Mouse (Mus musculus): ENCODE measurements around the gene Dck.
"Not testable (repeated sequence)": the region's sequence is repeated elsewhere in the genome, so short reads cannot be mapped to it uniquely, and the experiment has no call there.

Gene Dck

DNA sequence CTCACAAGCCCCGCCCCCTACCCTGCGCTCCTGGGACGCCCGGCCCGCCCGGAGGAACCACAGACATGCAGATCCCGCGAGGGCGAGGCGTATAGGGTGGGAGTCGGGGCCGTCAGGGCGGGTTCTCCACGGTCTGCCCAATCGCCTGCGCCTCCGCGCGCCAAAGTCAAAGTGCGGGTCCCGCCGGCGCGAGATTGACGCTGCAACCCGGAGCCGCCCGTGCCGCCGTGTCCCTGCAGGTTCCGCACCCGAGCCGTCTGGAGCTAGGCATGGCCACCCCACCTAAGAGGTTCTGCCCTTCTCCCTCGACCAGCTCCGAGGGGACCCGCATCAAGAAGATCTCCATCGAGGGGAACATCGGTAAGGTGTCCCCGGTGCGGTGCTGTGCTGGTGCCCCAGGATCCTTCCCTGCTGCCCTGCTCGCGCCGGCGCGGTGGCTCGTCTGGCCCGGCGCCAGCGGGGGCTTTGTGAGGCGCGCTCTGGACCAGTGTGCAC is at the start of gene Dck:
TSS of gene Dck (plus strand) at position 10 of the 495 bp plus-strand sequence.
- DNase-seq: peak; percentile 99 to 100

DNA sequence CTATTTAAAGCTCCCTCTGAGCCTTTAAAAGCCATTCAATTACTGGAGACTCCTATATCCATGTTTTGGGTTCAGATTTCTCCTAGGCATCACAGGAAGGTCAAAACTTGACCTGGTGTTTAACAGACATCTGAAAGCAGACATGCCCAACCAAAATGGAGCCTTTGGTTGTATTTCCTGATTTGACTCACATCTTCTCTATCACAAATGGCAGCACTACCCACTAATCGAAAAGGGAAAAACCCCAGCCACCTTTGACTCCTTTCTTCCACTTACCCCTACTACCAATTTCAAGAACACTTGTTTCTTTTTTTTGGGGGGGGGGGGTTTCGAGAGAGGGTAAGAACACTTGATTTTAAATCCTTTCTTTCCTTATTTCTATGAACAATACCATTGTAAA is 47.8 kb upstream of the Dck start:
- DNase-seq: no peak

DNA sequence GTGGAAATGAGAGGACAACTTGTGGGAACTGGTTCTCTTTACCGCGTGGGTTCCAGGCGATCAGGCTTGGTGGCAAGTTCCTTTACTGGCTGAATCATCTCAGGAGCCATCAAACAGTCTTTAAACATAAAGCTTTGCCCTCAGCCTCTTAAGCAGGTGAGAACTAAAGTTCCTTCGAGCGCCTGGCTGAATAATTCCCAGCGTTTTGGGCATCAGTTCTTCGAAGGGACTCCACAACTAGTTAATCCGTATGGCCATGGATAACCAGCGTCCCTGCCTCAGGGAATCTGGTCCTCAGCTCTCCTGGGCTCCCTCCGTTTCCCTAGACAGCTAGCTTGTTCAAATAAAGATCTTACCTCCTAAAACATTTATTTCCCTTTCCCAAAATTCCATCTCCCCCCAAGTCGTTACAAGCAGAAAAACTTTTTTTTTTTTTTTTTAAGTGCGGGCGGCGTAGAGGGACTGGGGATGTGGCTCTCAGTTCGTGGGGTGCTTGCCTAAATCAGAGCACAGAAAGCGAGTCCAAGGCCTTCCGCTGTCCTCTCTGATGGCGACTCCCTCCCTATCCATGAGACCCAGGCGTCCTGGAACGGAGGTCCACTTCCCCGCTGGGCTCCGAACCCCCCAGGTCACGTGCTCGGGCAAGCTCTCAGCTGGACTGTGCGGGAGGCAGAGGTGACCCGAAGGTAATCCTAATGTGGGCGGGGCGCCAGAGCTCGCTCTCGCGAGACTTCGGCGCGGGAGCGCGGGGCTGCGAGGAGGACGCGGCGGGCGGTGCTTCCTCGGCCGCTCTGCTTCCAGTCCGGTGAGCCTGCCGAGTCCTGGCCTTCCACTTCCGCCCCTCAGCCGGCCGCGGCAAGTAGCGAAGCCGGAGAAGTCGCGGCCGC is 44.4 kb upstream of the Dck start, which contains the start of gene Mob1b:
TSS of gene Mob1b (plus strand) at position 740 of the 887 bp plus-strand sequence.
- peak; percentile 87 for DNase-seq

DNA sequence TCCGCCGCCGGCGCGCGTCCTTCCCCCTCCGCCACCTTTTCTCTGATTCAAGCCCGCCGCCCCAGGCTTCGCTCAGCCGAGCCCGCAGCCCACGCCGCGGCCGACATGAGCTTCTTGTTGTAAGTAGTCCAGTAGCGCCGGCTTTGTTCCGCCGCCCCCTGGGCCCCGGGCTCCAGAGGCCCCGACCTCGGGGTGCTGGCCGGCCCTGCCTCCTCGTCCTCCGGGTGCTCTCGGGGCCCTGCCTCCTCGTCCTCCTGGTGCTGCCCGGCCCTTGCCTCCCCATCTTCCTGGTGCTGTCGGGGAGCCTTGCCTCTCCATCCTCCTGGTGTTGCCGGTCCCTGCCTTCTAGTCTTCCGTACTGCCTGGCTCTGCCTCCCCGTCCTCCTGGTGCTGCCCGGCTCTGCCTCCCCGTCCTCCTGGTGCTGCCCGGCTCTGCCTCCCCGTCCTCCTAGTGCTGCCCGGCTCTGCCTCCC is 43.8 kb upstream of the Dck start:
- no peak for DNase-seq

DNA sequence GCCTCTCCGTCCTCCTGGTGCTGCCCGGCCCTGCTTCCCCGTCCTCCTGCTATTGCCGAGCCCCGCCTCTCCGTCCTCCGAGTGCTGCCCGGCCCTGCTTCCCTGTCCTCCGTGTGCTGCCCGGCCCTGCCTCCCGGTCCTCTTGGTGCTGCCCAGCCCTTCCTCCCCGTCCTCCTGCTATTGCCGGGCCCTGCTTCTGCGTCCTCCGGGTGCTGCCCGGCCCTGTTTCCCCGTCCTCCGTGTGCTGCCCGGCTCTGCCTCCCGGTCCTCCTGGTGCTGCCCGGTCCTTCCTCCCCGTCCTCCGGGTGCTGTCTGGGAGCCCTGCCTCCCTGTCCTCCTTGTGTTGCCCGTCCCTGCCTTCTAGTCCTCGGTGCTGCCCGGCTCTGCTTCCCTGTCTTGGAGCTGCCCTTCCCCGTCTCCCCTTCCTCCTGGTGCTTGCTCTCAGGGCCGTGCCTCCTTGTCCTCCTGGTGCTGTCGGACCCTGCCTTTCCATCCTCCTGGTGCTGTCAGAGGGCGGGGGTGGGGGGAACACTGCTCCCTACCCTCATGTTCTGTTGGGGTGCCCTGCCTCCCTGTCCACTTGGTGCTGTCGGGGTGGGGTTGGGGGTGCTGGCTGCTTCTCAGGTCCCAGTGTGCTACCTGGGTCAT is 43.1 kb upstream of the Dck start:
- DNase-seq: peak; percentile 6 to 25

DNA sequence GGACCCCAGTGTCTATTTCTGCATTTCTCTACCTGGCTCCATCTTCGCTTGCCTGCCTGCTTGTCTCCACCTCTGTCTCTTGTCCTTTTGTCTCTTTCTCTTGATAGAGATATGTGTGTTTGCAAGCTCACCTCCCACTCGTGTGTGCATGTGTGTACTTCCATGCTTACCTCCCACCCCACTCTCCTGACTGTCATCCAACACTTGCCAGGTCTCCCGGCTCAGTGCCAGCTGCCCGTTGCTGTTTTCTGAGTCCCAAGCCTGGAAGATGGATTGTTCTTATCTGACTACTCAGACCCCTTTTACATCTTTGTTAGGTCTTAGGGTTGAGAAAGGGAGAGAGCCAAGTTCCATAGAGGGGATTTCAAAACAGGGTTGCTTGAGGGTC is 42.6 kb upstream of the Dck start:
- no peak for DNase-seq

DNA sequence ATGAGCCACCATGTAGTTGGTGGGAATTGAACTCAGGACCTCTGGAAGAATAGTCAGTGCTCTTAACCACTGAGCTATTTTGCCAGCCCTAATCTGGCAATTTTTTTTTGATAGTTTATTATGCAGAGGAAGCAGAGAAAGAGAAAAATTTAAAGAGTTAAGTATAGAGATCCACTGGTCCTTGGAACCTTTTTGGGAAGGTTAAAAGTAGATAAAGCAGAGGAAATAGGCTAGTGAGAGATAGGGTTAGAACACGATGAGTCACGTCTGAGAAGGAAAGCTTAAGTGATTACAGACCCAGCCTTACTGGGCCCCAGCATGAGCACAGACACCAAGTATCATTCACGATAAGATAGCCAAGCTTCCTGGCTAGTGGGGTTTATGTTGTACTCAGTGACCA is 40.8 kb upstream of the Dck start:
- no peak for DNase-seq

DNA sequence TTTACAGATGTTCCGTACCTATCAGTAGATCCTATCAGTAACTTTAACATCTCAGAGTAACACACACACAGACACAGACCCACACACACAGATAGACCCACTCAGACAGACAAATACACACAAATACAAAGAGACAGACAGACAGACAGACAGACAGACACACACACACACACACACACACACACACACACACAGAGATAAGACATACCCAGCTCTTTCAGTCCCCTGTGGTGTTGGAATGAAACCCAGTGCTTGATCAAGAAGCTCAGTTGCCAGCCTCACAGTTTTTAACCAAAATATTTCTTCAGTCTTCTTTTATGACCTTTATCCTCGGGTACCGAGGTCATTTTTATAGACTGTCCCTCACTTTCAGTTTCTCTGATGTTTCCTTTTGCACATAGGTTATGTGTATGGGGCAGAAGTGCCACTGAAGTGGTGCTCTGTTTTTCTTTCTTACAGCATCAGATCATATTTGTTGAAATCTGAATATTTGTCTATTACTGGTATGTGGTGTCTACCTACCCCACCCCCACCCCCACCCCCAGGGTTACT is 37.1 kb upstream of the Dck start:
- no peak for DNase-seq

DNA sequence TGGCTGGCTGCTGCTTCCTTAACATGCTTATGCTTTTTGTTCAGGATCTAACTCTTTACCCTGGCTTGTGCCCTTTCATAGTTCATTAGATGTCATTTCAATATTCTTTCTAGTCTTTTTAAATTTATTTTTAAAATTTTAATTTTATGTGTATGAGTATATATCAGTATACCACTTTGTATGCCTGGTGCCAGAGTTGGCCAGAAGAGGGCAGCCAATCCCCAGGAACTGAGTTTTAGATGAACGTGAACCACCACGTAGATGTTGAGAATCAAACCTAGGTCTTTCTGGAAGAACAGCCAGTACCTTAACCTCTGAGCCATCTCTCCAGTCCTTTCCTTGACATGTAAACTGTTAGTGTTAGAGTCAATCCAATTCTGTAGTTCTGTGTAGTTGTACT is 30.0 kb upstream of the Dck start:
- peak in 1 of 2 experiments; percentile 9 for DNase-seq

DNA sequence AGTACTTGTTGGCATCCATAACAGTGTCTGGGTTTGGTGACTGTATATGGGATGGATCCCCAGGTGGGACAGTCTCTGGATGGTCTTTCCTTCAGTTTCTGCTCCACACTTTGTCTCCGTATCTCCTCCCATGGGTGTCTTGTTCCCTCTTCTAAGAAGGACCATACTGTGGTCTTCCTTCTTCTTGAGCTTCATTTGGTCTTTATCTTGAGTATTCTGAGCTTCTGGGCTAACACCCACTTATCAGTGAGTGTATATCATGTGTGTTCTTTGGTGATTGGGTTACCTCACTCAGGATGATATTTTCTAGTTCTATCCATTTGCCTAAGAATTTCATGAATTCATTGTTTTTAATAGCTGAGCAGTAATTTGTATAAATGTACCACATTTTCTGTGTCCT is 23.7 kb upstream of the Dck start:
- DNase-seq: not testable (repeated sequence)

DNA sequence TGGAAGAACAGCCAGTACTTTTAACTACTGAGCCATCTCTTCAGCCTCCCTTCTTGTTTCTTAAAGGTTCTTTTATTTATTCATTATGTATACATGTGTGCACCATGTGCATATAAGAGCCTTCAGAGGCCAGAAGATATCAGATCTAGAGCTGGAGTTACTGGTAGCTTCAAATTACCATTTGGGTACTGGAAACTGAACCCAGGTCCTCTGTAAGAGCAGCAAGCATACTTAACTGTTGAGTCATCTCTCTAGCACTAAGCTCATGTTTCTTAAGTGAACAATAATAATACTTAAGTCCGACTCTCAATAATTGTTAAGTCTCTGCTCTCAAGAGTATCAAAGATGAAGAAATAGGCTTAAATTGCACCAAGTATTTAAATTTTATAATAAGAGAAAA is 17.0 kb upstream of the Dck start:
- no peak for DNase-seq

DNA sequence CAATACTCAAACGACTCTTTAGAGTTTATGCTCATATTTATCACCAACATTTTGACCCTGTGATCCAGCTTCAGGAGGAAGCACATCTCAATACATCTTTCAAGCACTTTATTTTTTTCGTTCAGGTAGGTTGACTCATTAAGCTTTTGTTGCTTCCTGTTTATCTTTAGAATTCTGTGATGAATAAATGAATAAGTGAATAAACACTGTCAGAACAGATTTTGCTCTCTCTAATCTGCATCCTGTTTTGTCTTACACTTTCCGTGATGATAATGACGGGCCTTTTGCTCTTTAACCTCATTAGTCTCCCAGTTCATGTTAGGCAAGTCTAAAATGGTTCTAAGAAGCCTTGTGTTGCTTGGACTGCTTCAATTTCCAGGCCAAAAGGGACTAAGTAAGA is 11.6 kb upstream of the Dck start:
- DNase-seq: no peak

DNA sequence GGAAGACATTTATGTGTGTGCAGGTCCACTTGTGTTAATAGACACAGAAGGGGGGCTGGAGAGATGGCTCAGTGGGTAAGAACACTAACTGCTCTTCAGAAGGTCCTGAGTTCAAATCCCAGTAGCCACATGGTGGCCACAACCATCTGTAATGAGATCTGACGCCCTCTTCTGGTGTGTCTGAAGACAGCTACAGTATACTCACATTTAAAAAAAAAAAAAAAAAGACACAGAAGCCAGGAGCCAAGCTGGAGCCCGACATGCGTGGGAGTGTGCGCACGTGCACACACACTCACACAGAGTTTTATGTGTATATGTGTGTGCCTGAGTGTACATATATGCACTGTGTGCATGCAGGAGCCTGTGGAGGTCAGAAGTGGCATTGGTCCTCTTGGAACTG is 2.2 kb upstream of the Dck start:
- DNase-seq: no peak

DNA sequence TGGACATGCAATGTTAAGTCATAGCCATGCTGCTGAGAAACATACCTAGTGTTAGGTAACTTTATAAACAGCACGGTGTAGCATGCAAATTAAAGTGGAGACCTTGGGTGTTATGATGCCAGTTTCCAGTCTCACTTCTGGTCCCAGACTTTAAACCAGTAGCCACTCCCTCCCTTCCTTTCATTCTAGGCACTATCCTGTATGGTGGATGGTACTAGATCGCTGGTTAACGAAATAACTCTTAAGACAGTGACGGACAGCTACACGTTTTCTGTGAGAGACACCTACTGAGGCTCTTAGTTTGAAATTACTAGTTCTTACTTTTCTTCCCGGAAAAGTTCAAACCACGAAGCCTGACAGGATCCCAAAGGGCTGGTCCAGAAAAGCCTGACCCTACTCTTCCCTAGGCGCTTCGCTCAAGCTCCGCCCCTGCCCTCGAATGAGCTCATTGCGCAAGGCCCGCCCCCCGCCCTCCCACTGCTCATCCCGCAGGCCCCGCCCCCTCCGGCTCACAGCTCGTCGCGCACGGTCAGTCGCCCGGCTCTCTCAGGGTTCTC is 288 bp upstream of the Dck start:
- DNase-seq: no peak

DNA sequence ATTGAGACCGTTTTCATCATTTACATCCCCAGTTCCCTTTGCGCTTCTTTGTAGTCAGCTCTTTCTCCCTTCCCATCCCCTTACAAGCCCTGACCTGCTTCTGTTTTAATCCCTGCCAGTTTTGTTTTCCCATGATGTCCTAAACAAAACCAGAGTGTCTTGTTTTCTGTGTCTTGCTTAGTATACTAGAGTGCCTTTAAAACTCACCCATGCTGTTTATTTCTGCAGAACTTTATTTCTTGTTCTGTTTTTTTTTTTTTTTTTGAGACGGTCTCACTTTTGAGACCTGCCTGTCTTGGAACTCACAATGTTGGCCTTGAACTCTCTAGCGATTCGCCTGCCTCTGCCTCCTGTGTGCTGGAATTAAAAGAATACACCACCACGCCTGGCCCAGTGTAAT is 791 bp downstream of the Dck start:
- no peak for DNase-seq

DNA sequence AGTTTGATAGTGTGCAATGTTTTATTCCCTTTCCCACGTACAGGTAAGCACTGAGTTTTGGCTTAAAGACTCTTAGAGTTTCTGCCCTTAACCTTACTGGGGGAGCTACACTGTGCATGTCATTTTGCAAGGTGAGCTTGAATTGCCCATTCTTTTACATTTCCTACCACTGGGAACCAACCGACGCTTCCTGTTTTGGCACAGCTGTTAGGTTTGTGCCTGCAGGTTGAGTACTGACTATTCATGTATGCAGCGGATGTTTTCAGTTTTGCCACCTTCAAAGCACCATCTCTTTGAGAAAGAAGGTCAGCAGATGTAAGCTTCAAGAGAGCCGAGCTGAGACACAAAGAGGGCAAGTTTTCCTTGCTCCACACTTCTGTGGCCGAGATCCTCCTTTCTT is 1.3 kb downstream of the Dck start:
- peak; percentile 45 to 76 for DNase-seq

DNA sequence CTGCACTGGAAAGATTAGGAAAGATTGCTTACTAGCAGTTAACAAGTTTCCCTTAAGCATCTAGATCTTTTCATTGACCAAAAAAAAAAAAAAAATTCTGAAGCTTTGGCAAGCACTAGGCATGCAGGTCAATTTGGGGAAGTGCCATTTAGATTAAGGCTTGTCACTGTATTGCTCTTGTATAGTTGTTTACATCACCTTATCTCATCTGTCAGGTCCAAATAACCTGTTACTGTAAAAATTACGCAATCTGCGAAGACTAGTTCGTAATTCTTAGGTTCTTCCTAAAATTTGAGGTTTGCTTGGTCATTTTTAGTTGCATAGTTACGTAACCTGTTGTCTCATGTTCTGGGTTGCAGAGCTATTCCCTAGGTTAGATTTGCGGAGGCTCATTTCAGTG is 2.1 kb downstream of the Dck start:
- no peak for DNase-seq

DNA sequence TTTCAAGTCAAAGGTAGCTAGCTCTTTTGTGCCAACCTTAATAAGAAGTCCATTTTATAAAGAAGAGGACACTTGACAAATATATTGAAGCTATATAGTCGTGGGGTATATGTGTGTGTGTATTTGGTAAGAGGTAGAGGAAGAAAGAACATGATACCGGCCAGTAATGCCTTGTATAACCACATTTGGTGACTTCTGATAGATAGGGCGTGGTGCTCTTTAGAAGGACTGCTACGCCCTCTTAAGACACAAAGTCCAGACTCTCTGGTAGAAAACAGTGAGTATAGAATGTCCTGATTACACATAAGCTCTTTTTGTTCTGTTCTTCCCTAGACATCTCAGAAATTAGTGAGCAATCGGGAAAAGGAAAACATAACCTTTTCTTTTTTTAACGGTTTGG is 3.4 kb downstream of the Dck start:
- no peak for DNase-seq

DNA sequence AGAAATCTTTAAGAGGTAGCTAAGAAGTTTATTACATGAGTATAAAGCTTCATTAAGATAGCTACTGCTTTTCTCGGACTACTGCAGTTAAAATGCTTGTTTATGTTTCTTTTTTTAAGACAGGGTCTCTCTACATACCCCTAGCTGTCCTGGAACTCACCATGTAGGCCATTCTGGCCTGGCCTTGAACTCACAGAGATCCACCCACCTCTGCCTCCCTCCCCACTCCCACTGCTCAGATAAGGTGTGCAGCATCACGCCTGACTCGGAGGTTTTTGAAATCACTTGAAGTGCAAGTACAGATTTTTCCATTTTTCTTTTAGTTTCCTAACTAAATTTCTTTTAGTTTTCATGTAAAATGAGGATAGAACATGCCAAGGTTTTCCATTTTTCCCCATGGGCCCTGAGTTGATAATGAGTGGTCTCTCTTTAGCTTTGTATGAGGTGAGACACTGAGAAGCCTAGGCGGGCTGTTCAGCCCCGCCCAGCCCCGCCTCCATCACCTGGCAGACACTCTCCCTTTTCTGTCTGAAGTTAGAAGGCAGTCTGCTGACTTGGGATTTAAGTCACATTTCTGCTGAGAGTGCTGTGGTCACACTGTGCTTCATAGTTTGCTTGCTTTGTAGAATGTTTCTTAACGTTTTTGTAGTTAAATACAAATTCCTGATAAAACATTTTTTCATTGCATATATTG is 17.4 kb downstream of the Dck start:
- no peak for DNase-seq

DNA sequence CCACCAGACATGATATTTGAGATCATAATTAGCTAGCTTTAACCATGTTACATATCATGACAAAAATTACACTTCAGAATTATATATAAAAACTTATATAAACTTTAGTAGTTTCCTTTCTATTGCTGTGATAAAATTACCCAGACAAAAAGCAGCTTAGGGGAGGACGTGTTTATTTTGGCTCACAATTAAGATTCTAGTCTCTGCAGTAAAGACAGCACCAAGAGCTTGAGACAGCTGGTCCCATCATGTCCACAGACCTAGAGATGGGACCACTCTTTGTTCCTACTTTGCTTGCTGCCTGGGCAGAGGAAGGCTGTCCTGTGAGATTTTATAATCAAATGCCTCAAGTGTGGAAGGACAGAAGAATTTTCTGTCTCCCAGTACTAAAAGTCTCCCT is 20.3 kb downstream of the Dck start:
- no peak for DNase-seq

DNA sequence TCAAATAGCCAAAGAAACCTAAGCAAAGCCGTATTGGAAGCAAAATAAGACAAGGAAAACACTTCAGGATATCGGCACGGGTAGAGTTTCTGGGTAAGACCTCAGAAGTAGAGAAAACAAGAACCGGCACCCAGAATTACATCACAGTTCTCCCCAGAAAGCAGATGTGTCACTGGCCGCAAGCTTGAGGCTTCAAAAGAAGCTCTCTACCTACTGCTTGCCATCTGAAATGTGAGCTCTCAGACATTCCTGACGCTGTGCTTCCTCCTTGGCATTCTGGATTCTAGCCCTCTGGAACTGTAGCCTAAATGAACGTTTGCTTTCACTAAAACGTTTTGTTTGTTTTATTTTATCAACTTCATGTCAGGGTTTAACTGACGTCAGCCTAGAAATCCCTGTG is 25.9 kb downstream of the Dck start:
- no peak for DNase-seq
